Mouse (Mus musculus): ENCODE data around the gene Eif2b3.

DNA sequence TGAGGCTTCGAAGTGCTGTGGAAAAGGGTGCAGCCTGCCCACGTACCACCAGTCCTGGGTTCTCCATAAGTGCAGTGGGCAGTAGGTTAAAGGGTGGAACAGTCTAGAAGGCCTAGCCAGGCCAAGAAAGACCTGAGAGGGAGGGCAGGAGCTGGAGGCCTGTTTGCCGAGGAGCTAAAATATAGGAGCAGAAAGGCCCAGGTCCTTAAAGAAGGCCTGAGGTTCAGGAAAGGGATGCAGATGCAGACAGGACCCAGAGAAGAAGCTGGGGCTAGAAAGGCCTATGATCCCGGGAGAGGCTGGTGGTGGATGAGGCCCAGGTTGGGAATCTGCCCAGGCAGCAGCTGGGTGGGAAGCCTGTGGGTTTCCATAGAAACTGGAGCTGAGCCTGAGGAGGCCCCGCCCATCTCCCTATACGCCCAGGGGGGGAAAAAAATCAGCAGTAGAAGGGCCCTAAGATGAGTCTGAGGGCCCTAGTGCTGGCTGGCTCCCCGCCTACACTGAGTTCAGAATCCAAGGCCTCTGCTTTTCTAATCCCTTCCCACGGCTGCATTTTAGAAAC, 106.2 kb downstream of the Eif2b3 start, which contains the start of gene Btbd19:
- no peak for TF ChIP-seq CTCF (IDR thresholded peaks at IDR 0.05; ENCODE audit: borderline replicate concordance, control insufficient read depth, extremely low read depth, insufficient read depth, low read length, poor library complexity)
- no peak for TF ChIP-seq POLR2A (IDR thresholded peaks at IDR 0.05; ENCODE audit: control insufficient read depth, extremely low read depth, insufficient read depth, low read length, poor library complexity)
